Mouse (Mus musculus): ENCODE results near the gene Pikfyve. TPM values are rescaled to one million over a fixed set of nuclear protein-coding genes. Genes with fewer than 3 reads are reported as not detected.

Pikfyve gene
- polyA plus RNA-seq, 1 experiment from 2014 or later = 14.4 TPM

- no peak overlapping the region for H3K4me2 ChIP-seq (replicated peaks)
- peaks cover 18% of the 10 kb centered on the region for H3K27me3 ChIP-seq
- H3K27ac ChIP-seq = no peak overlapping the region
- peaks cover 12% of the 10 kb centered on the region for H3K4me1 ChIP-seq
- H3K4me3 ChIP-seq = no peak overlapping the region
- no peaks in the 10 kb centered on the region for H3K36me3 ChIP-seq
- H3K9ac ChIP-seq = no peak overlapping the region
- H3K9me3 ChIP-seq = no peaks in the 10 kb centered on the region
- WGBS = 60% methylated on average over 13 of the region's 13 CpGs
- ATAC-seq (ENCODE audit: insufficient number of reproducible peaks, insufficient read depth, low FRiP score, low TSS enrichment) = no peak
Measured at GRCm38 (mm10) chr1:65314054-65315021, 127.9 kb downstream of the Pikfyve start.

DNA sequence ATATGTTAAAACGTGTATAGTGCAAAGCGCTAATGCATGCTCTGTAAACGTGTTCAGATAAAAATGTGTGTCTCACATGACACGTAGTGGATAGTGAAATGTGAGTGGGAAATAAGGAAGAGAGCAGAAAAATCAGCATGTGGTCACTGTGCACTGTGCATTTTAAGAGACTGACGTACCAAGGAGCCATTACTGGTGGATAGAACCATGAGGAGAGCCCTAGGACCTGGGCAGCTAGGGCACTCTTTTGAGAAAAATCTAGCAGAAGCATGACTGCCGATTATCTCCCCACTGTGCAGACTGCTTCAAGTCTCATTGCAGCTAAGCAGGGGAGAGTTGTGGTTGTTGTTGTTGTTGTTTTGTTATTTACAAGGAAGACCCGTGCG is 128.5 kb downstream of the Pikfyve start:
- Histone ChIP-seq H3K4me3 (no peak overlapping the region), H3K36me3 (no peaks in the 10 kb centered on the region), H3K27ac (no peak overlapping the region), H3K9me3 (no peaks in the 10 kb centered on the region), H3K4me2 (replicated peaks) (no peak overlapping the region), H3K4me1 (peaks cover 12% of the 10 kb centered on the region), H3K9ac (no peak overlapping the region), H3K27me3 (peaks cover 17% of the 10 kb centered on the region)
- WGBS = 80% methylated on average over 8 of the region's 8 CpGs
- no peak for ATAC-seq (ENCODE audit: insufficient number of reproducible peaks, insufficient read depth, low FRiP score, low TSS enrichment)

Other genes starting within 250 kb of the Pikfyve start
- gene Plekhm3, start 229.9 kb upstream of the Pikfyve start, polyA plus RNA-seq (2016; fragmentation: Nextera tagmentation; extraction: Ambion mirVana) = 10.2 and 11.0 TPM in 2 replicates
- gene Akr1cl, start 153.9 kb upstream of the Pikfyve start, polyA plus RNA-seq (2016; fragmentation: Nextera tagmentation; extraction: Ambion mirVana) = 0.50 TPM in 2 replicates
- gene Cryge, start 135.5 kb upstream of the Pikfyve start, polyA plus RNA-seq (2016; fragmentation: Nextera tagmentation; extraction: Ambion mirVana) = 16.1 and 29.2 TPM in 2 replicates
- gene Crygd, start 123.2 kb upstream of the Pikfyve start, polyA plus RNA-seq (2016; fragmentation: Nextera tagmentation; extraction: Ambion mirVana) = 4.4 and 6.0 TPM in 2 replicates
- 6.9 and 15.0 TPM in 2 replicates for gene Crygc, start 113.0 kb upstream of the Pikfyve start, polyA plus RNA-seq (2016; fragmentation: Nextera tagmentation; extraction: Ambion mirVana)
- 5.9 and 6.7 TPM in 2 replicates for gene Crygb, start 104.4 kb upstream of the Pikfyve start, polyA plus RNA-seq (2016; fragmentation: Nextera tagmentation; extraction: Ambion mirVana)
- 33.2 and 41.0 TPM in 2 replicates for gene Cryga, start 83.3 kb upstream of the Pikfyve start, polyA plus RNA-seq (2016; fragmentation: Nextera tagmentation; extraction: Ambion mirVana)
- gene Gm28845, start 67.1 kb upstream of the Pikfyve start, polyA plus RNA-seq (2016; fragmentation: Nextera tagmentation; extraction: Ambion mirVana) = not detected in 2 replicates
- 0.19 and 0.42 TPM in 2 replicates for gene D630023F18Rik, start 63.5 kb upstream of the Pikfyve start, polyA plus RNA-seq (2016; fragmentation: Nextera tagmentation; extraction: Ambion mirVana)
- 175 and 180 TPM in 2 replicates for gene Idh1, start 183 bp upstream of the Pikfyve start, polyA plus RNA-seq (2016; fragmentation: Nextera tagmentation; extraction: Ambion mirVana)
- gene Pth2r, start 95.4 kb downstream of the Pikfyve start, polyA plus RNA-seq (2016; fragmentation: Nextera tagmentation; extraction: Ambion mirVana) = 0.09 and 0.27 TPM in 2 replicates

Measured in embryonic facial prominence, embryonic 12.5 days (tissue).